Mouse (Mus musculus) ES-Bruce4 (cell line): Measurements from ENCODE around the gene Ctnnbl1. TPM values are rescaled to one million over a fixed set of nuclear protein-coding genes. Genes with fewer than 3 reads are reported as not detected.

Experiments
- H3K27ac ChIP-seq: 2 replicates; pipeline ENCODE4 v1.5.1; 2012; ENCODE audit warnings: low read length, inconsistent platforms; ENCODE audit not compliant: insufficient read depth
- H3K27me3 ChIP-seq: 2 replicates; pipeline ENCODE4 v1.6.1; 2012; ENCODE audit warnings: mild to moderate bottlenecking, low read length, inconsistent platforms; ENCODE audit not compliant: control insufficient read depth, poor library complexity, insufficient read depth, severe bottlenecking
- H3K36me3 ChIP-seq: 2 replicates; pipeline ENCODE4 v1.6.1; 2012; ENCODE audit warnings: inconsistent platforms, mild to moderate bottlenecking, low read length, moderate library complexity; ENCODE audit not compliant: control insufficient read depth, poor library complexity, insufficient read depth, severe bottlenecking
- H3K4me1 ChIP-seq: one replicate; pipeline ENCODE4 v1.8.1; 2011; ENCODE audit warnings: low read length; ENCODE audit not compliant: control insufficient read depth, insufficient read depth
- H3K4me3 ChIP-seq: 2 replicates; pipeline ENCODE4 v1.5.1; 2011; ENCODE audit warnings: low read depth, mild to moderate bottlenecking, low read length
- H3K9ac ChIP-seq: 2 replicates; pipeline ENCODE4 v1.6.1; 2012; ENCODE audit warnings: low read depth, mild to moderate bottlenecking, inconsistent platforms; ENCODE audit not compliant: poor library complexity, severe bottlenecking
- H3K9me3 ChIP-seq: replicated peaks from 2 replicates; pipeline ENCODE4 v1.6.1; 2012; ENCODE audit warnings: mild to moderate bottlenecking, low read length, inconsistent platforms; ENCODE audit not compliant: control insufficient read depth, poor library complexity, insufficient read depth, severe bottlenecking
- CTCF ChIP-seq: IDR thresholded peaks from one replicate; pipeline ENCODE4 v1.8.1; 2011; ENCODE audit warnings: low read depth, low read length
- EP300 ChIP-seq: IDR thresholded peaks from 2 replicates; pipeline ENCODE4 v1.6.1; 2011; ENCODE audit warnings: low read depth, low read length; ENCODE audit not compliant: insufficient read depth
- POLR2A ChIP-seq: IDR thresholded peaks from one replicate; pipeline ENCODE4 v1.8.1; 2011; ENCODE audit warnings: low read length; ENCODE audit not compliant: insufficient read depth
- polyA plus RNA-seq: library from polyadenylated mRNA; stranded (reverse); fragments of >200 nt; gene quantifications from 2 replicates; pipeline ENCODE4 v1.2.4, GENCODE M21; 2011; ENCODE audit warnings: low read depth; ENCODE audit not compliant: missing spikeins, insufficient read depth, insufficient read length

Ctnnbl1 gene
- polyA plus RNA-seq, 1 experiment: 37.2 TPM

GRCm38 (mm10) chr2:157921551-157921950 lies 184.3 kb downstream of the Ctnnbl1 start:
- TF ChIP-seq POLR2A (no peak), EP300 (no peak), CTCF (no peak)
- H3K4me3 ChIP-seq: no peak overlapping the region
- H3K27ac ChIP-seq: no peak overlapping the region
- no peak overlapping the region for H3K9ac ChIP-seq
- H3K27me3 ChIP-seq: no peaks in the 10 kb centered on the region
- H3K36me3 ChIP-seq: no peaks in the 10 kb centered on the region
- no peaks in the 10 kb centered on the region for H3K9me3 ChIP-seq
- H3K4me1 ChIP-seq: no peaks in the 10 kb centered on the region

GRCm38 (mm10) chr2:157923406-157923805 lies 186.2 kb downstream of the Ctnnbl1 start:
- no peak for TF ChIP-seq EP300
- TF ChIP-seq CTCF: no peak
- no peak for TF ChIP-seq POLR2A
- no peak overlapping the region for H3K9ac ChIP-seq
- no peak overlapping the region for H3K27ac ChIP-seq
- no peak overlapping the region for H3K4me3 ChIP-seq
- no peaks in the 10 kb centered on the region for H3K9me3 ChIP-seq
- peaks cover 2% of the 10 kb centered on the region for H3K4me1 ChIP-seq
- no peaks in the 10 kb centered on the region for H3K27me3 ChIP-seq
- no peaks in the 10 kb centered on the region for H3K36me3 ChIP-seq

DNA sequence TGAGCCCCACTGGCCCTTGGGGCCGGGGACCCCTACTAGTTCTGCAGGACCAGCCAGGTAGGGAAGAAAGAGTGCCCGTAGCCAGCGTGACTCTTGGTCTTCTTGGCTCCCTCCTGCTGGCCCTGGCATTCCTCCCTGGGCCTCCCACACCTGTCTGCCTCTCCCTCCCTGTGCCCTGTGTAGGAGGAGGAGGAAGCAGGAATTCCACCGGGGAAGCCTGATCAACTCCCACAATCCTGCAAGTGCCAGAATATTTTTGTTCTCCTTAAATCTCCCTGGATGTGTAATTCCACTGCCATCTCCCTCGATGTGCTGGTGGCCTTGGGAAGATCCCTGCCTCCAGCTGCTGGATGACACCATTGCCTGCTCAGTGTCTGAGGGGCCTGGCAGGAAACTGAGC lies 187.3 kb downstream of the Ctnnbl1 start:
- Histone ChIP-seq H3K4me1 (peaks cover 4% of the 10 kb centered on the region), H3K4me3 (no peak overlapping the region), H3K9me3 (no peaks in the 10 kb centered on the region), H3K27me3 (no peaks in the 10 kb centered on the region), H3K9ac (no peak overlapping the region), H3K36me3 (no peaks in the 10 kb centered on the region), H3K27ac (no peak overlapping the region)
- TF ChIP-seq POLR2A (no peak), CTCF (no peak), EP300 (no peak)

- H3K36me3 ChIP-seq: no peaks in the 10 kb centered on the region
- no peak overlapping the region for H3K4me3 ChIP-seq
- no peaks in the 10 kb centered on the region for H3K9me3 ChIP-seq
- H3K4me1 ChIP-seq: peaks cover 4% of the 10 kb centered on the region
- no peak overlapping the region for H3K27ac ChIP-seq
- no peak for TF ChIP-seq CTCF
- H3K9ac ChIP-seq: no peak overlapping the region
- H3K27me3 ChIP-seq: no peaks in the 10 kb centered on the region
Observed at GRCm38 (mm10) chr2:157926502-157926901, 189.3 kb downstream of the Ctnnbl1 start.

DNA sequence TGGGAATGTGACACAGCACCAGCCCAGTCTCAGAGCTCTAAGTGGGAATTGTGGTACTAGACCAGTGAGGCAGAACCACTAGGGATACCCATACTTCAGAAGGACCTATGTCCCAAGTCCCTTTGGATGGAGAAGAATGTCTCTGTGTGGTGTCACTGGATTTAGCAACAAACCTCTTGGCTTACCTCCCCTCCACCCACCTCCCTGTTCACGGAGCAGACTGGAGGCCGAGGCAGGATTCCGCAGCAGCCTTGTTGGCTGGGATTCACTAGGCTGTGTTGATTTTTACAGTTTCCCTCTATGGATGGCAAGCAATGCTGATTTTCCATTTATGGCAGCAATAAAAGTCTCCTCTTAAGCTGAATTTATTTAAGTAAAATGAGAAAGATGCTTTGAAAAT lies 189.7 kb downstream of the Ctnnbl1 start:
- no peaks in the 10 kb centered on the region for H3K9me3 ChIP-seq
- H3K36me3 ChIP-seq: no peaks in the 10 kb centered on the region
- peaks cover 4% of the 10 kb centered on the region for H3K4me1 ChIP-seq
- no peak overlapping the region for H3K27ac ChIP-seq
- no peaks in the 10 kb centered on the region for H3K27me3 ChIP-seq
- TF ChIP-seq EP300 (no peak), CTCF (no peak), POLR2A (no peak)
- no peak overlapping the region for H3K9ac ChIP-seq
- no peak overlapping the region for H3K4me3 ChIP-seq

- H3K4me3 ChIP-seq: peak overlapping the region; percentile 34
- peaks cover 4% of the 10 kb centered on the region for H3K4me1 ChIP-seq
- H3K27ac ChIP-seq: no peak overlapping the region
- no peak for TF ChIP-seq CTCF
- TF ChIP-seq EP300: no peak
- TF ChIP-seq POLR2A: no peak
- H3K9me3 ChIP-seq: no peaks in the 10 kb centered on the region
- no peaks in the 10 kb centered on the region for H3K27me3 ChIP-seq
- H3K9ac ChIP-seq: peak overlapping the region; percentile 7
- H3K36me3 ChIP-seq: no peaks in the 10 kb centered on the region
Observed at GRCm38 (mm10) chr2:157927397-157927796, 190.2 kb downstream of the Ctnnbl1 start.
